Mouse (Mus musculus): ENCODE results near the gene Hist1h2ad. TPM values are rescaled to one million over a fixed set of nuclear protein-coding genes. Genes with fewer than 3 reads are reported as not detected.

The Hist1h2ad gene
- polyA plus RNA-seq, 1 experiment from 2014 or later, result 2.9 TPM

GRCm38 (mm10) chr13:23622861-23623450, 48.8 kb downstream of the Hist1h2ad start:
- 26% methylated on average over 7 of the region's 7 CpGs for WGBS
- Histone ChIP-seq H3K4me3 (ENCODE audit: low read length) (peak overlapping the region; percentile 65), H3K36me3 (ENCODE audit: control insufficient read depth, insufficient read depth, low read length) (no peaks in the 10 kb centered on the region), H3K4me2 (ENCODE audit: low read depth, low read length) (peak overlapping the region; percentile 82), H3K9ac (ENCODE audit: low read length) (peak overlapping the region; percentile 53), H3K27ac (ENCODE audit: low read length) (peak overlapping the region; percentile 75), H3K4me1 (replicated peaks; ENCODE audit: control insufficient read depth, insufficient read depth, low read length) (peaks cover 9% of the 10 kb centered on the region), H3K27me3 (ENCODE audit: control insufficient read depth, insufficient read depth, low read depth, low read length) (no peaks in the 10 kb centered on the region), H3K9me3 (ENCODE audit: control insufficient read depth, low read length) (no peaks in the 10 kb centered on the region)
- ATAC-seq (ENCODE audit: low read depth), result no peak

Small RNA genes within 50 kb of the gene (microRNA-seq; reads per million reads assigned to microRNA genes)
- gene Gm44297 (not detected), gene Gm44359 (not detected), gene Gm44394 (not detected)

Other genes starting within 250 kb of the Hist1h2ad start
- 56.0 and 56.3 TPM in 2 replicates for gene Zfp322a, start 205.2 kb upstream of the Hist1h2ad start, polyA plus RNA-seq (2015; fragmentation: Nextera tagmentation; extraction: Ambion mirVana)
- gene Abt1, start 150.5 kb upstream of the Hist1h2ad start, polyA plus RNA-seq (2015; fragmentation: Nextera tagmentation; extraction: Ambion mirVana), result 11.8 and 12.3 TPM in 2 replicates
- gene Btn1a1, start 108.5 kb upstream of the Hist1h2ad start, polyA plus RNA-seq (2015; fragmentation: Nextera tagmentation; extraction: Ambion mirVana), result 0.06 and 0.10 TPM in 2 replicates
- 0.20 and 0.28 TPM in 2 replicates for gene Btn2a2, start 85.5 kb upstream of the Hist1h2ad start, polyA plus RNA-seq (2015; fragmentation: Nextera tagmentation; extraction: Ambion mirVana)
- gene Hist1h4h, start 43.3 kb upstream of the Hist1h2ad start, polyA plus RNA-seq (2015; fragmentation: Nextera tagmentation; extraction: Ambion mirVana), result 4.3 and 8.4 TPM in 2 replicates
- 7.1 and 8.0 TPM in 2 replicates for gene Hist1h2af, start 40.5 kb upstream of the Hist1h2ad start, polyA plus RNA-seq (2015; fragmentation: Nextera tagmentation; extraction: Ambion mirVana)
- 5.6 and 6.2 TPM in 2 replicates for gene Hist1h3g, start 39.0 kb upstream of the Hist1h2ad start, polyA plus RNA-seq (2015; fragmentation: Nextera tagmentation; extraction: Ambion mirVana)
- gene Hist1h2bh, start 31.0 kb upstream of the Hist1h2ad start, polyA plus RNA-seq (2015; fragmentation: Nextera tagmentation; extraction: Ambion mirVana), result 1.3 and 2.0 TPM in 2 replicates
- gene Hist1h3f, start 30.3 kb upstream of the Hist1h2ad start, polyA plus RNA-seq (2015; fragmentation: Nextera tagmentation; extraction: Ambion mirVana), result 0.49 and 0.93 TPM in 2 replicates
- gene Hist1h4f, start 22.7 kb upstream of the Hist1h2ad start, polyA plus RNA-seq (2015; fragmentation: Nextera tagmentation; extraction: Ambion mirVana), result 0.78 and 2.4 TPM in 2 replicates
- 0.58 and 0.79 TPM in 2 replicates for gene Hist1h1d, start 21.1 kb upstream of the Hist1h2ad start, polyA plus RNA-seq (2015; fragmentation: Nextera tagmentation; extraction: Ambion mirVana)
- 4.9 and 7.8 TPM in 2 replicates for gene Hist1h3e, start 12.0 kb upstream of the Hist1h2ad start, polyA plus RNA-seq (2015; fragmentation: Nextera tagmentation; extraction: Ambion mirVana)
- gene Hist1h2ae, start 3.2 kb upstream of the Hist1h2ad start, polyA plus RNA-seq (2015; fragmentation: Nextera tagmentation; extraction: Ambion mirVana), result 71.9 and 83.6 TPM in 2 replicates
- 13.6 and 15.8 TPM in 2 replicates for gene Hist1h2bg, start 3.0 kb upstream of the Hist1h2ad start, polyA plus RNA-seq (2015; fragmentation: Nextera tagmentation; extraction: Ambion mirVana)
- 4.8 and 6.8 TPM in 2 replicates for gene Hist1h2bf, start 185 bp upstream of the Hist1h2ad start, polyA plus RNA-seq (2015; fragmentation: Nextera tagmentation; extraction: Ambion mirVana)
- gene Hist1h3d, start 1.4 kb downstream of the Hist1h2ad start, polyA plus RNA-seq (2015; fragmentation: Nextera tagmentation; extraction: Ambion mirVana), result 7.4 and 9.5 TPM in 2 replicates
- gene Hist1h4d, start 7.2 kb downstream of the Hist1h2ad start, polyA plus RNA-seq (2015; fragmentation: Nextera tagmentation; extraction: Ambion mirVana), result 130 and 135 TPM in 2 replicates
- gene Hist1h2be, start 46.7 kb downstream of the Hist1h2ad start, polyA plus RNA-seq (2015; fragmentation: Nextera tagmentation; extraction: Ambion mirVana), result 3.3 and 3.4 TPM in 2 replicates
- gene Hist1h1e, start 48.2 kb downstream of the Hist1h2ad start, polyA plus RNA-seq (2015; fragmentation: Nextera tagmentation; extraction: Ambion mirVana), result 20.3 and 21.3 TPM in 2 replicates
- 2.2 and 2.3 TPM in 2 replicates for gene Hist1h2ac, start 109.6 kb downstream of the Hist1h2ad start, polyA plus RNA-seq (2015; fragmentation: Nextera tagmentation; extraction: Ambion mirVana)
- gene Hist1h2bc, start 109.8 kb downstream of the Hist1h2ad start, polyA plus RNA-seq (2015; fragmentation: Nextera tagmentation; extraction: Ambion mirVana), result 66.1 and 72.9 TPM in 2 replicates
- gene Hist1h1t, start 121.4 kb downstream of the Hist1h2ad start, polyA plus RNA-seq (2015; fragmentation: Nextera tagmentation; extraction: Ambion mirVana), result 0.16 and 0.48 TPM in 2 replicates
- gene Hist1h4c, start 124.1 kb downstream of the Hist1h2ad start, polyA plus RNA-seq (2015; fragmentation: Nextera tagmentation; extraction: Ambion mirVana), result 6.2 and 6.6 TPM in 2 replicates
- 11.2 and 13.7 TPM in 2 replicates for gene Hfe, start 136.5 kb downstream of the Hist1h2ad start, polyA plus RNA-seq (2015; fragmentation: Nextera tagmentation; extraction: Ambion mirVana)
- gene Hist1h1c, start 164.4 kb downstream of the Hist1h2ad start, polyA plus RNA-seq (2015; fragmentation: Nextera tagmentation; extraction: Ambion mirVana), result 36.9 and 37.8 TPM in 2 replicates
- 5.9 and 9.7 TPM in 2 replicates for gene Hist1h3c, start 171.2 kb downstream of the Hist1h2ad start, polyA plus RNA-seq (2015; fragmentation: Nextera tagmentation; extraction: Ambion mirVana)
- gene Hist1h2bb, start 172.4 kb downstream of the Hist1h2ad start, polyA plus RNA-seq (2015; fragmentation: Nextera tagmentation; extraction: Ambion mirVana), result 4.0 and 4.9 TPM in 2 replicates
- gene Hist1h2ab, start 176.7 kb downstream of the Hist1h2ad start, polyA plus RNA-seq (2015; fragmentation: Nextera tagmentation; extraction: Ambion mirVana), result 33.4 and 44.6 TPM in 2 replicates
- 13.3 and 14.0 TPM in 2 replicates for gene Hist1h3b, start 177.9 kb downstream of the Hist1h2ad start, polyA plus RNA-seq (2015; fragmentation: Nextera tagmentation; extraction: Ambion mirVana)
- gene Hist1h4b, start 182.6 kb downstream of the Hist1h2ad start, polyA plus RNA-seq (2015; fragmentation: Nextera tagmentation; extraction: Ambion mirVana), result 5.1 and 6.6 TPM in 2 replicates
- 1.2 TPM in 1 of 2 replicates, not detected in the other for gene Hist1h4a, start 186.8 kb downstream of the Hist1h2ad start, polyA plus RNA-seq (2015; fragmentation: Nextera tagmentation; extraction: Ambion mirVana)
- 4.2 and 5.5 TPM in 2 replicates for gene Hist1h3a, start 188.0 kb downstream of the Hist1h2ad start, polyA plus RNA-seq (2015; fragmentation: Nextera tagmentation; extraction: Ambion mirVana)
- gene Hist1h1a, start 189.3 kb downstream of the Hist1h2ad start, polyA plus RNA-seq (2015; fragmentation: Nextera tagmentation; extraction: Ambion mirVana), result 2.1 and 4.3 TPM in 2 replicates
- gene Trim38, start 195.5 kb downstream of the Hist1h2ad start, polyA plus RNA-seq (2015; fragmentation: Nextera tagmentation; extraction: Ambion mirVana), result not detected in 2 replicates
- gene Slc17a2, start 232.6 kb downstream of the Hist1h2ad start, polyA plus RNA-seq (2015; fragmentation: Nextera tagmentation; extraction: Ambion mirVana), result not detected in 2 replicates

Measured in lung, embryonic 16.5 days (tissue).